Mouse (Mus musculus) limb, embryonic 14.5 days (tissue): ENCODE data around the gene Zmynd10. TPM values are rescaled to one million over a fixed set of nuclear protein-coding genes. Genes with fewer than 3 reads are reported as not detected.

Source experiments
- ATAC-seq: fragments of 200-750 bp; cut with Nextera tagmentation; 2 replicates; pipeline ENCODE4 v1.8.0; 2017; ENCODE audit warnings: low read depth, moderate number of reproducible peaks, moderate TSS enrichment; ENCODE audit not compliant: low FRiP score
- DNase-seq: peaks from one replicate; pipeline ENCODE4 v3.0.0-alpha.2; 2015; ENCODE audit warnings: low spot score
- H3K27ac ChIP-seq: fragments of 300-500 bp; sonication (generic); replicated peaks from 2 replicates; pipeline ENCODE4 v1.5.1; 2014; ENCODE audit warnings: low read depth, mild to moderate bottlenecking, low read length, moderate library complexity, mixed read lengths
- H3K27me3 ChIP-seq: fragments of 300-500 bp; sonication (generic); 2 replicates; pipeline ENCODE4 v1.6.1; 2014; ENCODE audit warnings: low read length, mixed read lengths; ENCODE audit not compliant: control insufficient read depth, insufficient read depth
- H3K36me3 ChIP-seq: fragments of 300-500 bp; sonication (generic); 2 replicates; pipeline ENCODE4 v1.6.1; 2014; ENCODE audit warnings: mild to moderate bottlenecking, low read length, moderate library complexity, mixed read lengths; ENCODE audit not compliant: control insufficient read depth, insufficient read depth
- H3K4me1 ChIP-seq: fragments of 300-500 bp; sonication (generic); 2 replicates; pipeline ENCODE4 v1.6.1; 2014; ENCODE audit warnings: antibody characterized with exemption, low read length, mixed read lengths; ENCODE audit not compliant: control insufficient read depth, insufficient read depth
- H3K4me2 ChIP-seq: fragments of 300-500 bp; sonication (generic); replicated peaks from 2 replicates; pipeline ENCODE4 v1.6.1; 2014; ENCODE audit warnings: low read depth, mild to moderate bottlenecking, low read length, moderate library complexity; ENCODE audit not compliant: severe bottlenecking
- H3K4me3 ChIP-seq: fragments of 300-500 bp; sonication (generic); replicated peaks from 2 replicates; pipeline ENCODE4 v1.5.1; 2014; ENCODE audit warnings: low read length
- H3K9ac ChIP-seq: fragments of 300-500 bp; sonication (generic); 2 replicates; pipeline ENCODE4 v1.6.1; 2014; ENCODE audit warnings: mild to moderate bottlenecking, low read depth, low read length, moderate library complexity; ENCODE audit not compliant: severe bottlenecking
- H3K9me3 ChIP-seq: fragments of 300-500 bp; sonication (generic); 2 replicates; pipeline ENCODE4 v1.6.1; 2016; ENCODE audit warnings: low read length; ENCODE audit not compliant: control insufficient read depth
- POLR2A ChIP-seq: fragments of 200-500 bp; IDR thresholded peaks from 2 replicates; pipeline ENCODE4 v1.8.0; 2012; ENCODE audit warnings: inconsistent platforms, mild to moderate bottlenecking, moderate library complexity, borderline replicate concordance; ENCODE audit not compliant: insufficient read depth, insufficient read length; ENCODE audit errors: extremely low read depth
- WGBS: fragments of 180-500 bp; shearing (Covaris S2); extraction: QIAGEN DNeasy Blood & Tissue Kit; methylation state at CpG from one replicate; pipeline ENCODE4 v1.1.7; 2014; 5-methylcytosine and 5-hydroxymethylcytosine counted together
- polyA plus RNA-seq, 2 experiments: library from polyadenylated mRNA; depleted of rRNA in 1 of 2; stranded (reverse) in 1 of 2; unstranded in 1 of 2; fragments of >200 nt; fragmentation: Nextera tagmentation in 1 of 2; extraction: Ambion mirVana in 1 of 2; gene quantifications; 2 replicates each; pipeline versions ENCODE4 v1.2.1 to v1.2.3; 2012 to 2014

Gene Zmynd10
- polyA plus RNA-seq, 2 experiments, result 1.4 TPM; not detected in 1

DNA sequence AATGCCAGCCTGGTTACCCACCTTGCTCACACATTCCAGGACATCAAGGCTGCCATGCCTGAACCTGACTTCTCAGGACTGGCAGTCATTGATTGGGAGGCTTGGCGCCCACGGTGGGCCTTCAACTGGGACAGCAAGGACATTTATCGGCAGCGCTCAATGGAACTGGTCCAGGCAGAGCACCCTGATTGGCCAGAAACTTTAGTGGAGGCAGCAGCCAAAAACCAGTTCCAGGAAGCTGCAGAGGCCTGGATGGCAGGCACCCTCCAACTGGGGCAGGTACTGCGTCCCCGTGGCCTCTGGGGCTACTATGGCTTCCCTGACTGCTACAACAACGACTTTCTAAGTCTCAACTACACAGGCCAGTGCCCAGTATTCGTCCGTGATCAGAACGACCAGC, 30.8 kb downstream of the Zmynd10 start:
- Histone ChIP-seq H3K4me2 (0 out of 2 replicates have a peak overlapping the region, but pooled peaks have one; percentile 3), H3K4me1 (peaks cover 30% of the 10 kb centered on the region), H3K4me3 (no peak overlapping the region), H3K27me3 (no peaks in the 10 kb centered on the region), H3K36me3 (peaks cover 18% of the 10 kb centered on the region), H3K9me3 (no peaks in the 10 kb centered on the region), H3K27ac (no peak overlapping the region), H3K9ac (no peak overlapping the region)
- 88% methylated on average over 10 of the region's 10 CpGs for WGBS
- no peak for DNase-seq
- no peak for TF ChIP-seq POLR2A
- no peak for ATAC-seq

- ATAC-seq, result no peak
- no peak for TF ChIP-seq POLR2A
- H3K27ac ChIP-seq, result no peak within 1 kb of the TSS
- no peaks in the 10 kb centered on the region for H3K9me3 ChIP-seq
- peaks cover 15% of the 10 kb centered on the region for H3K36me3 ChIP-seq
- DNase-seq, result no peak
- H3K9ac ChIP-seq, result no peak within 1 kb of the TSS
- H3K27me3 ChIP-seq, result no peaks in the 10 kb centered on the region
- H3K4me3 ChIP-seq, result no peak within 1 kb of the TSS
- 0 out of 2 replicates have a peak within 1 kb of the TSS, but pooled peaks have one; percentile 83 for H3K4me2 ChIP-seq
- WGBS, result 78% methylated on average over 3 of the region's 3 CpGs
- peaks cover 30% of the 10 kb centered on the region for H3K4me1 ChIP-seq
Measured at GRCm38 (mm10) chr9:107578587-107578986, 31.5 kb downstream of the Zmynd10 start, which contains the start of gene Naa80. Gene Naa80 (plus strand): TSS chr9:107578887.

GRCm38 (mm10) chr9:107579023-107579900, 32.2 kb downstream of the Zmynd10 start:
- Histone ChIP-seq H3K36me3 (peaks cover 18% of the 10 kb centered on the region), H3K4me1 (peaks cover 30% of the 10 kb centered on the region), H3K27me3 (no peaks in the 10 kb centered on the region), H3K9ac (no peak overlapping the region), H3K4me2 (peak overlapping the region; percentile 83; the same call in 1 of the 2 replicates), H3K27ac (no peak overlapping the region), H3K4me3 (no peak overlapping the region), H3K9me3 (no peaks in the 10 kb centered on the region)
- 94% methylated on average over 14 of the region's 14 CpGs for WGBS
- ATAC-seq (no peak), DNase-seq (no peak)
- no peak for TF ChIP-seq POLR2A

- ATAC-seq, result peak; percentile 81
- peaks cover 13% of the 10 kb centered on the region for H3K36me3 ChIP-seq
- H3K27me3 ChIP-seq, result no peaks in the 10 kb centered on the region
- H3K4me2 ChIP-seq, result peak within 1 kb of the TSS; percentile 83
- H3K27ac ChIP-seq, result peak within 1 kb of the TSS; percentile 91
- peak; percentile 85; the same call in 1 of the 2 replicates for TF ChIP-seq POLR2A
- peak within 1 kb of the TSS; percentile 57 for H3K4me3 ChIP-seq
- peak within 1 kb of the TSS; percentile 77 for H3K9ac ChIP-seq
- H3K4me1 ChIP-seq, result peaks cover 30% of the 10 kb centered on the region
- DNase-seq, result peak; percentile 93
- H3K9me3 ChIP-seq, result no peaks in the 10 kb centered on the region
- 1% methylated on average over 32 of the region's 32 CpGs for WGBS
Measured at GRCm38 (mm10) chr9:107580501-107581317, 33.6 kb downstream of the Zmynd10 start, which contains the start of gene Hyal3. Gene Hyal3 (plus strand): TSS chr9:107580818.

- peak overlapping the region; percentile 57 for H3K4me3 ChIP-seq
- no peaks in the 10 kb centered on the region for H3K9me3 ChIP-seq
- H3K27me3 ChIP-seq, result no peaks in the 10 kb centered on the region
- no peak for DNase-seq
- no peak for TF ChIP-seq POLR2A
- 76% methylated on average over 4 of the region's 4 CpGs for WGBS
- peak overlapping the region; percentile 91; the same call in 1 of the 2 replicates for H3K27ac ChIP-seq
- H3K9ac ChIP-seq, result peak overlapping the region; percentile 77
- peaks cover 13% of the 10 kb centered on the region for H3K36me3 ChIP-seq
- ATAC-seq, result no peak
- peaks cover 23% of the 10 kb centered on the region for H3K4me1 ChIP-seq
- peak overlapping the region; percentile 83 for H3K4me2 ChIP-seq
Measured at GRCm38 (mm10) chr9:107581584-107581983, 34.5 kb downstream of the Zmynd10 start.
